Mouse (Mus musculus): ENCODE measurements around the gene Perm1. TPM values are rescaled to one million over a fixed set of nuclear protein-coding genes. Genes with fewer than 3 reads are reported as not detected.
A peak's percentile ranks its signal among the peaks of the same experiment; 100 is the strongest.

Perm1 gene
- total and polyA plus RNA-seq, 2 experiments from 2014 or later: 42.9 to 68.3 TPM

- H3K36me3 ChIP-seq (replicated peaks; ENCODE audit: control insufficient read depth, insufficient read depth, low read length): peaks cover 10% of the 10 kb centered on the region
- no peaks in the 10 kb centered on the region for H3K4me1 ChIP-seq (ENCODE audit: control insufficient read depth, insufficient read depth)
- WGBS: 45% methylated on average over 3 of the region's 3 CpGs
- H3K4me3 ChIP-seq (ENCODE audit: low read depth, low read length): no peak overlapping the region
- H3K4me2 ChIP-seq (ENCODE audit: low read depth, low read length): no peak overlapping the region
- H3K27me3 ChIP-seq (ENCODE audit: control insufficient read depth, insufficient read depth, low read length): peaks cover 17% of the 10 kb centered on the region
- no peak for TF ChIP-seq EP300 (IDR thresholded peaks at IDR 0.05; ENCODE audit: low read depth)
- TF ChIP-seq CTCF (IDR thresholded peaks at IDR 0.05; ENCODE audit: low read depth): no peak
- H3K9me3 ChIP-seq (replicated peaks; ENCODE audit: control insufficient read depth, low read length): no peaks in the 10 kb centered on the region
- DNase-seq (ENCODE audit: low spot score) (no peak), ATAC-seq (ENCODE audit: insufficient read depth, low read depth) (no peak)
- no peak overlapping the region for H3K27ac ChIP-seq (ENCODE audit: low read depth)
- no peak overlapping the region for H3K9ac ChIP-seq (replicated peaks; ENCODE audit: low read depth, low read length)
These were observed 37.0 kb downstream of the Perm1 start for GRCm38 (mm10) chr4:156252619-156253018.

- TF ChIP-seq CTCF (IDR thresholded peaks at IDR 0.05; ENCODE audit: low read depth) (no peak), EP300 (IDR thresholded peaks at IDR 0.05; ENCODE audit: low read depth) (no peak)
- H3K4me3 ChIP-seq (ENCODE audit: low read depth, low read length): no peak overlapping the region
- DNase-seq (ENCODE audit: low spot score): no peak
- no peak overlapping the region for H3K4me2 ChIP-seq (ENCODE audit: low read depth, low read length)
- no peak overlapping the region for H3K9ac ChIP-seq (replicated peaks; ENCODE audit: low read depth, low read length)
- H3K27ac ChIP-seq (ENCODE audit: low read depth): no peak overlapping the region
- WGBS: 45% methylated on average over 7 of the region's 7 CpGs
- peaks cover 6% of the 10 kb centered on the region for H3K36me3 ChIP-seq (replicated peaks; ENCODE audit: control insufficient read depth, insufficient read depth, low read length)
- no peak for ATAC-seq (ENCODE audit: insufficient read depth, low read depth)
- H3K4me1 ChIP-seq (ENCODE audit: control insufficient read depth, insufficient read depth): no peaks in the 10 kb centered on the region
- H3K9me3 ChIP-seq (replicated peaks; ENCODE audit: control insufficient read depth, low read length): no peaks in the 10 kb centered on the region
- H3K27me3 ChIP-seq (ENCODE audit: control insufficient read depth, insufficient read depth, low read length): peaks cover 17% of the 10 kb centered on the region
These were observed 37.4 kb downstream of the Perm1 start for GRCm38 (mm10) chr4:156253043-156253442.

GRCm38 (mm10) chr4:156254361-156255077 is 38.9 kb downstream of the Perm1 start:
- Histone ChIP-seq H3K4me1 (ENCODE audit: control insufficient read depth, insufficient read depth) (no peaks in the 10 kb centered on the region), H3K27me3 (ENCODE audit: control insufficient read depth, insufficient read depth, low read length) (peaks cover 17% of the 10 kb centered on the region), H3K36me3 (replicated peaks; ENCODE audit: control insufficient read depth, insufficient read depth, low read length) (no peaks in the 10 kb centered on the region; the same call in 1 of the 2 replicates), H3K4me3 (ENCODE audit: low read depth, low read length) (peak overlapping the region; percentile 12), H3K9ac (replicated peaks; ENCODE audit: low read depth, low read length) (no peak overlapping the region), H3K9me3 (replicated peaks; ENCODE audit: control insufficient read depth, low read length) (no peaks in the 10 kb centered on the region), H3K27ac (ENCODE audit: low read depth) (no peak overlapping the region), H3K4me2 (ENCODE audit: low read depth, low read length) (peak overlapping the region; percentile 21)
- ATAC-seq (ENCODE audit: insufficient read depth, low read depth) (peak; percentile 55), DNase-seq (ENCODE audit: low spot score) (no peak)
- TF ChIP-seq CTCF (IDR thresholded peaks at IDR 0.05; ENCODE audit: low read depth) (no peak), EP300 (IDR thresholded peaks at IDR 0.05; ENCODE audit: low read depth) (no peak)
- 3% methylated on average over 30 of the region's 30 CpGs for WGBS

- DNase-seq (ENCODE audit: low spot score) (no peak), ATAC-seq (ENCODE audit: insufficient read depth, low read depth) (no peak)
- 11% methylated on average over 26 of the region's 26 CpGs for WGBS
- Histone ChIP-seq H3K4me1 (ENCODE audit: control insufficient read depth, insufficient read depth) (no peaks in the 10 kb centered on the region), H3K4me3 (ENCODE audit: low read depth, low read length) (peak within 1 kb of the TSS; percentile 17), H3K36me3 (replicated peaks; ENCODE audit: control insufficient read depth, insufficient read depth, low read length) (no peaks in the 10 kb centered on the region), H3K27ac (ENCODE audit: low read depth) (no peak within 1 kb of the TSS), H3K9ac (replicated peaks; ENCODE audit: low read depth, low read length) (no peak within 1 kb of the TSS), H3K9me3 (replicated peaks; ENCODE audit: control insufficient read depth, low read length) (no peaks in the 10 kb centered on the region), H3K4me2 (ENCODE audit: low read depth, low read length) (peak within 1 kb of the TSS; percentile 21), H3K27me3 (ENCODE audit: control insufficient read depth, insufficient read depth, low read length) (peaks cover 17% of the 10 kb centered on the region)
- TF ChIP-seq EP300 (IDR thresholded peaks at IDR 0.05; ENCODE audit: low read depth) (no peak), CTCF (IDR thresholded peaks at IDR 0.05; ENCODE audit: low read depth) (no peak)
These were observed 39.6 kb downstream of the Perm1 start, which contains the start of gene Samd11 for GRCm38 (mm10) chr4:156255078-156255839. Gene Samd11 (minus strand): TSS chr4:156255657.

Small RNAs within 50 kb of the gene (microRNA-seq; reads per million reads assigned to microRNA genes)
- 2.7 reads per million, percentile 11 among the genes with 10 or more reads in this experiment for gene Mir7658

Other genes with a start within 250 kb of the Perm1 start
- gene B3galt6, start 223.2 kb upstream of the Perm1 start, total RNA-seq (2014; rRNA removed; ENCODE audit: low replicate concordance): 3.9 and 11.2 TPM in 2 replicates
- 5.0 and 5.7 TPM in 2 replicates for gene B3galt6, start 223.2 kb upstream of the Perm1 start, polyA plus RNA-seq (2015; fragmentation: Nextera tagmentation; extraction: Ambion mirVana)
- gene Sdf4, start 223.0 kb upstream of the Perm1 start, total RNA-seq (2014; rRNA removed; ENCODE audit: low replicate concordance): 88.4 and 114 TPM in 2 replicates
- 102 and 105 TPM in 2 replicates for gene Sdf4, start 223.0 kb upstream of the Perm1 start, polyA plus RNA-seq (2015; fragmentation: Nextera tagmentation; extraction: Ambion mirVana)
- gene Tnfrsf4, start 202.0 kb upstream of the Perm1 start, total RNA-seq (2014; rRNA removed; ENCODE audit: low replicate concordance): not detected in 2 replicates
- 0.26 and 0.31 TPM in 2 replicates for gene Tnfrsf4, start 202.0 kb upstream of the Perm1 start, polyA plus RNA-seq (2015; fragmentation: Nextera tagmentation; extraction: Ambion mirVana)
- gene Tnfrsf18, start 189.7 kb upstream of the Perm1 start, total RNA-seq (2014; rRNA removed; ENCODE audit: low replicate concordance): 2.2 TPM in 1 of 2 replicates, not detected in the other
- 0.88 and 1.00 TPM in 2 replicates for gene Tnfrsf18, start 189.7 kb upstream of the Perm1 start, polyA plus RNA-seq (2015; fragmentation: Nextera tagmentation; extraction: Ambion mirVana)
- gene Ttll10, start 156.5 kb upstream of the Perm1 start, total RNA-seq (2014; rRNA removed; ENCODE audit: low replicate concordance): not detected in 2 replicates
- gene Ttll10, start 156.5 kb upstream of the Perm1 start, polyA plus RNA-seq (2015; fragmentation: Nextera tagmentation; extraction: Ambion mirVana): 0.08 TPM in 1 of 2 replicates, not detected in the other
- 6.7 and 14.6 TPM in 2 replicates for gene 9430015G10Rik, start 105.9 kb upstream of the Perm1 start, total RNA-seq (2014; rRNA removed; ENCODE audit: low replicate concordance)
- 3.8 and 4.3 TPM in 2 replicates for gene 9430015G10Rik, start 105.9 kb upstream of the Perm1 start, polyA plus RNA-seq (2015; fragmentation: Nextera tagmentation; extraction: Ambion mirVana)
- not detected in 2 replicates for gene Rnf223, start 85.4 kb upstream of the Perm1 start, total RNA-seq (2014; rRNA removed; ENCODE audit: low replicate concordance)
- not detected in 2 replicates for gene Rnf223, start 85.4 kb upstream of the Perm1 start, polyA plus RNA-seq (2015; fragmentation: Nextera tagmentation; extraction: Ambion mirVana)
- gene Agrn, start 18.4 kb upstream of the Perm1 start, total RNA-seq (2014; rRNA removed; ENCODE audit: low replicate concordance): 94.4 and 109 TPM in 2 replicates
- gene Agrn, start 18.4 kb upstream of the Perm1 start, polyA plus RNA-seq (2015; fragmentation: Nextera tagmentation; extraction: Ambion mirVana): 18.5 and 20.1 TPM in 2 replicates
- gene Isg15, start 15.1 kb upstream of the Perm1 start, total RNA-seq (2014; rRNA removed; ENCODE audit: low replicate concordance): 7.5 and 19.9 TPM in 2 replicates
- gene Isg15, start 15.1 kb upstream of the Perm1 start, polyA plus RNA-seq (2015; fragmentation: Nextera tagmentation; extraction: Ambion mirVana): 4.5 and 7.0 TPM in 2 replicates
- gene AW011738, start 12.6 kb upstream of the Perm1 start, total RNA-seq (2014; rRNA removed; ENCODE audit: low replicate concordance): 5.9 and 6.0 TPM in 2 replicates
- gene AW011738, start 12.6 kb upstream of the Perm1 start, polyA plus RNA-seq (2015; fragmentation: Nextera tagmentation; extraction: Ambion mirVana): 3.2 and 3.4 TPM in 2 replicates
- 15.3 and 21.9 TPM in 2 replicates for gene Plekhn1, start 19.0 kb downstream of the Perm1 start, total RNA-seq (2014; rRNA removed; ENCODE audit: low replicate concordance)
- gene Plekhn1, start 19.0 kb downstream of the Perm1 start, polyA plus RNA-seq (2015; fragmentation: Nextera tagmentation; extraction: Ambion mirVana): 5.9 and 6.0 TPM in 2 replicates
- gene Noc2l, start 20.1 kb downstream of the Perm1 start, total RNA-seq (2014; rRNA removed; ENCODE audit: low replicate concordance): 34.5 and 46.4 TPM in 2 replicates
- 15.8 and 17.2 TPM in 2 replicates for gene Noc2l, start 20.1 kb downstream of the Perm1 start, polyA plus RNA-seq (2015; fragmentation: Nextera tagmentation; extraction: Ambion mirVana)
- 0.95 TPM in 1 of 2 replicates, not detected in the other for gene Samd11, start 39.8 kb downstream of the Perm1 start, total RNA-seq (2014; rRNA removed; ENCODE audit: low replicate concordance)
- 0.16 and 0.19 TPM in 2 replicates for gene Samd11, start 39.8 kb downstream of the Perm1 start, polyA plus RNA-seq (2015; fragmentation: Nextera tagmentation; extraction: Ambion mirVana)
- not detected in 2 replicates for gene Vmn2r-ps159, start 115.2 kb downstream of the Perm1 start, total RNA-seq (2014; rRNA removed; ENCODE audit: low replicate concordance)
- not detected in 2 replicates for gene Vmn2r-ps159, start 115.2 kb downstream of the Perm1 start, polyA plus RNA-seq (2015; fragmentation: Nextera tagmentation; extraction: Ambion mirVana)

Measured in heart, postnatal 0 days (tissue).